Mouse (Mus musculus) liver, adult 2 months (tissue): ENCODE data around the gene E2f7. TPM values are rescaled to one million over a fixed set of nuclear protein-coding genes. Genes with fewer than 3 reads are reported as not detected.
"Not testable (repeated sequence)": the region's sequence is repeated elsewhere in the genome, so short reads cannot be mapped to it uniquely, and the experiment has no call there.

ENCODE experiments used
- DNase-seq: peaks from one replicate; pipeline ENCODE4 v3.0.0-alpha.2; 2011; ENCODE audit warnings: low read depth, low spot score; ENCODE audit errors: extremely low read depth
- H3K27ac ChIP-seq: fragments of 200-500 bp; replicated peaks from 2 replicates; pipeline ENCODE4 v1.5.1; 2012; ENCODE audit warnings: low read depth, mild to moderate bottlenecking, control low read depth, inconsistent platforms, low read length; ENCODE audit not compliant: insufficient read depth
- H3K27me3 ChIP-seq: fragments of 200-500 bp; 2 replicates; pipeline ENCODE4 v1.6.1; 2012; ENCODE audit warnings: mild to moderate bottlenecking, moderate library complexity, low read length, inconsistent platforms; ENCODE audit not compliant: control insufficient read depth, insufficient read depth
- H3K36me3 ChIP-seq: fragments of 200-500 bp; 2 replicates; pipeline ENCODE4 v1.6.1; 2012; ENCODE audit warnings: low read length, inconsistent platforms; ENCODE audit not compliant: control insufficient read depth, insufficient read depth
- H3K4me1 ChIP-seq: fragments of 200-500 bp; 2 replicates; pipeline ENCODE4 v1.6.1; 2011; ENCODE audit warnings: low read length; ENCODE audit not compliant: control insufficient read depth, insufficient read depth
- H3K4me3 ChIP-seq: fragments of 200-500 bp; 2 replicates; pipeline ENCODE4 v1.5.1; 2011; ENCODE audit warnings: low read depth, mild to moderate bottlenecking, control low read depth, low read length, moderate library complexity; ENCODE audit not compliant: insufficient read depth
- H3K79me2 ChIP-seq: fragments of 200-500 bp; 2 replicates; pipeline ENCODE4 v1.6.1; 2012; ENCODE audit warnings: inconsistent platforms, mild to moderate bottlenecking, low read length, moderate library complexity; ENCODE audit not compliant: control insufficient read depth, insufficient read depth
- H3K9ac ChIP-seq: fragments of 200-500 bp; 2 replicates; pipeline ENCODE4 v1.6.1; 2012; ENCODE audit warnings: low read depth, mild to moderate bottlenecking, control low read depth, inconsistent platforms, low read length
- CTCF ChIP-seq: fragments of 200-500 bp; IDR thresholded peaks from 2 replicates; pipeline ENCODE4 v1.5.1; 2011; ENCODE audit warnings: low read depth, low read length, control low read depth
- POLR2A ChIP-seq: fragments of 200-500 bp; IDR thresholded peaks from 2 replicates; pipeline ENCODE4 v1.6.1; 2011; ENCODE audit warnings: low read length, control low read depth; ENCODE audit not compliant: insufficient read depth; ENCODE audit errors: extremely low read depth
- WGBS: fragments of 180-500 bp; shearing (Covaris S2); methylation state at CpG from one replicate; pipeline ENCODE4 v1.1.7; 2018; 5-methylcytosine and 5-hydroxymethylcytosine counted together
- polyA plus RNA-seq: library from polyadenylated mRNA; depleted of rRNA; stranded (reverse); fragments of >200 nt; gene quantifications from 2 replicates; pipeline ENCODE4 v1.2.3, GENCODE M21; 2012
- total RNA-seq: library from RNA; depleted of rRNA; stranded (reverse); fragments of >200 nt; gene quantifications from 2 replicates; pipeline ENCODE4 v1.2.3, GENCODE M21; 2014

Gene E2f7
- total and polyA plus RNA-seq, 2 experiments: 0.13 to 0.46 TPM

DNA sequence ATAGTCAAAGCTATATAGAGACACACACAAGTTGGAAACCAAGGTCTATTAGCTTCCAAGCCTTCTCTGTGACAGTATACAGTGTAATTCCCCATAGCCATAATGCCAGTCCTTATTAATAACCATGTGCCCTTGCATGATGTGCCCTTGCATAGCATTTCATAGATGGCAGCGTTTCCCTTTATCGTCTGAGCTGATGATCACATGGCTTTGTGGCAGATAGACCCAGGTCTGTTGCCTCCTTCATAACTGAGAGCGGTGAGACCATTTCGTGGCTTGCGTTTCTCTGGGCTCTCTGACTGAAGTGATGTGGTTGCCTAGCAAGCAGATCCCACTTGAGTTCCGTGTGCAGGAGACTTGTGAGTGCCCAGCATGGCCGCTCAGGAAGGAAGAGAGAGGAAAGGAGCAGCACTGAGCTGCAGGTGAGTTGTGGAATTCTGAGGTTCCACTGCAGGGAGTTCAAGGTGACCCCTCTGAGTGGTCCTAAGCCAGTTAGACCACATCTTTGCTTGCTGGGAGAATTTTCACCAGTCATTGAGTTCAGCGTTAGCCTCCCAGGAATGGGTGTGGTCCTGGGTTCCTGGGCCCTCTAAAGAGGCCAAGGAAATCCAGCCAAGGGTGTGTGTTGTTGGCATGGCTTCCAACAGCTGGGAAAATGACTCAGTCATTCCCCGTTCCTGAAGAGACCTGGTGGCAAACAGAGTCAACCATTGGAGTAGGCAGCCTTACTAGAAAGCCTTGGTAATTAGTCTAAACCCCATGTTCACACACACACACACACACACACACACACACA, 4.5 kb downstream of the E2f7 start:
- no peak overlapping the region for H3K27ac ChIP-seq
- peaks cover under 1% of the 10 kb centered on the region; the same call in 1 of the 2 replicates for H3K4me1 ChIP-seq
- H3K27me3 ChIP-seq: 0 out of 2 replicates have a peak, but pooled peaks cover 3% of the 10 kb centered on the region
- no peak for DNase-seq
- no peaks in the 10 kb centered on the region for H3K79me2 ChIP-seq
- 94% methylated on average over 9 of the region's 9 CpGs for WGBS
- TF ChIP-seq POLR2A (no peak), CTCF (no peak)
- no peaks in the 10 kb centered on the region for H3K36me3 ChIP-seq
- H3K4me3 ChIP-seq: no peak overlapping the region
- no peak overlapping the region for H3K9ac ChIP-seq

DNA sequence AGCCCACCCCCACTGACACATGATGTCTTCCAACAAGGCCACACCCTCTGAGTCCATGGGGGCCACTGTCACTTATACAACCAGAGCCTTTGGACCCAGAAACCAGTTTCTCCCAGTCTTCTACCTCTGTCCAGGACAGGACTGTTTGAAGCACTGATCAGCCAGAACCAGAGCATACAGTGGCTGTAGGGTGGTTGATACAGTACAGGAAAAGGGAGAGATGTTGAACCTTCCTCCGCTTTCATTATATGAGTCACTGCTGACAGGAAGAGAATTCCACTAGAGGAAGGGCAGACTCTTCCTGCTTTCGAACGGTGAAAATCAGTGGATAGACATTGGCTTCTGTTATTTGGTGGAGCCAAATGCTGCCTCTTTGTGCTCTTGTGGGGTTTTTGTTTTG, 7.6 kb downstream of the E2f7 start:
- Histone ChIP-seq H3K4me1 (no peaks in the 10 kb centered on the region), H3K27me3 (no peaks in the 10 kb centered on the region), H3K27ac (peak overlapping the region; percentile 46), H3K36me3 (no peaks in the 10 kb centered on the region), H3K9ac (no peak overlapping the region), H3K79me2 (no peaks in the 10 kb centered on the region), H3K4me3 (no peak overlapping the region)
- 78% methylated on average over 3 of the region's 3 CpGs for WGBS
- TF ChIP-seq POLR2A (no peak), CTCF (no peak)
- DNase-seq: no peak

DNA sequence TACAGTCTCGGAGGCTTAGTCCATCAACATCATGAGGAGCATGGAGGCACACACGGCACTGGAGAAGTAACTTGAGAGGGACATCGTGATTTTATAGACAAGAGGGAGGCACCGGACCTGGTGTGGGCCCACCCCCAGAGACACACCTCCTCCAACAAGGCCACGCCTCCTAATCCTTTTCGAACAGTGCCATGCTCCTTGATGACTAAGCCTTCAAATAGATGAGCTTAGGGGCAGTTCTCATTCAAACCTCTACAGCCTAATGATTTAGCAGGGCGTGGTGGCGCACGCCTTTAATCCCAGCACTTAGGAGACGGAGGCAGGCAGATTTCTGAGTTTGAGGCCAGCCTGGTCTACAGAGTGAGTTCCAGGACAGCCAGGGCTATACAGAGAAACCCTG, 10.3 kb downstream of the E2f7 start:
- H3K79me2 ChIP-seq: no peaks in the 10 kb centered on the region
- 98% methylated on average over 10 of the region's 10 CpGs for WGBS
- H3K36me3 ChIP-seq: no peaks in the 10 kb centered on the region
- TF ChIP-seq CTCF: no peak
- TF ChIP-seq POLR2A: no peak
- no peak overlapping the region for H3K4me3 ChIP-seq
- no peak overlapping the region for H3K27ac ChIP-seq
- H3K9ac ChIP-seq: no peak overlapping the region
- no peaks in the 10 kb centered on the region for H3K4me1 ChIP-seq
- H3K27me3 ChIP-seq: no peaks in the 10 kb centered on the region
- no peak for DNase-seq

DNA sequence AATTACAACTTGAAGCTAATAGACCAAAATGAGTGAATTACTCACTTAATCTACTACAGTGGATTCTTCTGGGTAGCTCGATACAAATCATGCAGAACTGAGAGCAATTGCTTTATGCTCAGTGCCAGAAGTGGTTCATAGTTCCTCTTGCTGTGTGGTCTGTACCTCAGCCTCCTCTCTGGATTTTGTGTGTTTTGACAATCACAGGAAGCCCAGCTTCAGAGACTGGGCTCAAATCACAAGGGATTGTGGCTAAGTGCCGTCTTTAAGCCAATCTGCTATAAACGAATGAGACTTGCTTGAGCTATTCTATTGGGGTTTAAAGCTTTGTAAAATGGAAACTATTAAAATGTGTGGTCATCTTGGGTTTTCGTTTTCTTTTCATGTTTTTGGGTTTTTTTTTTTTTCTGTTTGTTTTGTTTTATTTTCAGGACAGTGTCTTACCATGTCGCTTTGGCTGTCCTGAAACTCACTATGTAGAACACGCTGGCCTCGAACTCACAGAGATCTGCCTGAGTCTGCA, 11.1 kb downstream of the E2f7 start:
- TF ChIP-seq POLR2A (no peak), CTCF (no peak)
- Histone ChIP-seq H3K27ac (no peak overlapping the region), H3K79me2 (no peaks in the 10 kb centered on the region), H3K4me1 (no peaks in the 10 kb centered on the region), H3K36me3 (no peaks in the 10 kb centered on the region), H3K4me3 (no peak overlapping the region), H3K27me3 (no peaks in the 10 kb centered on the region), H3K9ac (no peak overlapping the region)
- DNase-seq: no peak
- WGBS: 95% methylated on average over 7 of the region's 7 CpGs

DNA sequence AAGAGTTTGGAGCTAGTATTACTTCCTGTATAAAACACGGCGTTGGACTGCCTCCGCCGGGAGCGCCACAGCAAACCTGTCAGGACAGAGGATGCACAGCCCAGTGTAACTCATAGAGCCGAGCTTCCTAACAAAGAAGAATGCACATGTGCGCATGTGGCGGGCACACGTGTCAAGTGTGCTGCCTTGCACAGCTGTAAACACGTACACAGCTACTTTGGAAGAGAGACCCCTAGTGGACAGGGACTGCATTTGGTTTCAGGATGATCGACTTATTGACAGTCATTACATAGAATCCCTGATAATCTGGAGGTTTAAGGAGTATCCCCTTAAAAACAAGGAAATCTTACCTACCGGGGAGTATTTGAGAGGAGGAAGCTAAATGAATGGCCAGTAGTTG, 15.3 kb downstream of the E2f7 start:
- 53% methylated on average over 6 of the region's 12 CpGs for WGBS
- not testable (repeated sequence) for H3K27ac ChIP-seq, H3K4me1 ChIP-seq, H3K79me2 ChIP-seq, H3K9ac ChIP-seq, H3K4me3 ChIP-seq, H3K36me3 ChIP-seq, H3K27me3 ChIP-seq
- peak; percentile 39; the same call in 1 of the 2 replicates for TF ChIP-seq CTCF
- peak; percentile 27 for DNase-seq

DNA sequence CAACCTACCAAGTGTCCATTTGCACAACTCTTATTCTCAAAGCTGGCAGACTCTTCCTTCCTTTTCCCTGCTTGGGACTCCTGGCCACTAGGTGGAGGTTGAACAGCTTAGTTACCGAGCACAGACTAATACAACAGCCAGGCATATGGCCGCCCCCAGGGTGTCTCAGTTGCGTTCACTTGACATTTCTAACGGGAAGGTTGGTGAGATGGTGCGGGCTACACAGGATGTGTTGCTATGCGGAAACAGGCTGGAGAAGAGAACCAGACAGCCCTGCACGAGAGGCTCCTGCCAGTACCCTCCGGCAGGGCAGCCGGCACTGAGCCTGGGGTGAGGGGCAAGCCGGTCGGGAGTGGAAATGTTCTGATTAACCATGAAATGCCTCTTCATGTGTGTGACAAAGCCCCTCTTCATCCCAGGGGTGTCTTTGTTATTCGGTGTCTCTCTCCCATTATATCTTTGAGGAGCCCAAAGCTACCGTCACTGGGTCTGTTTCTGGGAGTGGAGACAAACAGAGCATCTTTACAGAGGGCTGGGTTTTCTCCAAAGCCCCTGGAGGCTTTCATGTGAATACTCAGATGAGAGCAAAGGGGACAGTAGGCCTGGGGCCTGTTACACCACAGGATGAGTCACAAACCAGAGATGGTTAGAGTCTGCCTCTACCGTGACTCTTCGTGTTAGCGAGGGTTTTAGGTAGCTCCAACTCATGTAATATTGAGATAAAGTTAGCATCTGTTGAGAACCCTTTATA, 17.1 kb downstream of the E2f7 start:
- Histone ChIP-seq H3K36me3 (peaks cover 2% of the 10 kb centered on the region; the same call in 1 of the 2 replicates), H3K27me3 (no peaks in the 10 kb centered on the region), H3K79me2 (no peaks in the 10 kb centered on the region), H3K4me1 (no peaks in the 10 kb centered on the region), H3K9ac (no peak overlapping the region), H3K4me3 (no peak overlapping the region), H3K27ac (no peak overlapping the region)
- 96% methylated on average over 16 of the region's 16 CpGs for WGBS
- no peak for DNase-seq
- TF ChIP-seq POLR2A: no peak
- no peak for TF ChIP-seq CTCF
